Mouse (Mus musculus) spleen, adult 2 months (tissue): ENCODE data around the gene Il4i1. TPM values are rescaled to one million over a fixed set of nuclear protein-coding genes. Genes with fewer than 3 reads are reported as not detected.

Source experiments
- DNase-seq, 2 experiments: peaks; one replicate each; pipeline versions ENCODE4 v3.0.0 to v3.0.0-alpha.2; 2012 to 2021; ENCODE audit warnings: low spot score in 2 of 2, low read depth in 1 of 2
- H3K27ac ChIP-seq: fragments of 200-500 bp; 2 replicates; pipeline ENCODE4 v1.5.1; 2012; ENCODE audit warnings: low read length, inconsistent platforms; ENCODE audit not compliant: insufficient read depth
- H3K27me3 ChIP-seq: fragments of 200-500 bp; 2 replicates; pipeline ENCODE4 v1.6.1; 2012; ENCODE audit warnings: mild to moderate bottlenecking, moderate library complexity, low read length, inconsistent platforms; ENCODE audit not compliant: control insufficient read depth, insufficient read depth
- H3K36me3 ChIP-seq: fragments of 200-500 bp; 2 replicates; pipeline ENCODE4 v1.6.1; 2012; ENCODE audit warnings: mild to moderate bottlenecking, low read length, inconsistent platforms; ENCODE audit not compliant: control insufficient read depth, insufficient read depth
- H3K4me1 ChIP-seq: fragments of 200-500 bp; 2 replicates; pipeline ENCODE4 v1.6.1; 2011; ENCODE audit warnings: inconsistent platforms; ENCODE audit not compliant: control insufficient read depth, insufficient read depth, insufficient read length
- H3K4me3 ChIP-seq: fragments of 200-500 bp; 2 replicates; pipeline ENCODE4 v1.5.1; 2011; ENCODE audit warnings: mild to moderate bottlenecking, inconsistent platforms; ENCODE audit not compliant: insufficient read depth, insufficient read length; ENCODE audit errors: extremely low read depth
- CTCF ChIP-seq: fragments of 200-500 bp; IDR thresholded peaks from 2 replicates; pipeline ENCODE4 v1.5.1; 2011; ENCODE audit warnings: mild to moderate bottlenecking, inconsistent platforms; ENCODE audit not compliant: insufficient read depth, insufficient read length, insufficient replicate concordance; ENCODE audit errors: extremely low read depth
- POLR2A ChIP-seq: fragments of 200-500 bp; IDR thresholded peaks from 2 replicates; pipeline ENCODE4 v1.6.1; 2011; ENCODE audit warnings: low read depth, low read length, inconsistent platforms
- WGBS: fragments of 180-500 bp; shearing (Covaris S2); methylation state at CpG from one replicate; pipeline ENCODE4 v1.1.7; 2018; 5-methylcytosine and 5-hydroxymethylcytosine counted together
- polyA plus RNA-seq: library from polyadenylated mRNA; depleted of rRNA; stranded (reverse); fragments of >200 nt; gene quantifications from 2 replicates; pipeline ENCODE4 v1.2.3, GENCODE M21; 2012

Gene Il4i1
- polyA plus RNA-seq, 1 experiment: 175 TPM

GRCm38 (mm10) chr7:44864595-44865542, 48.7 kb downstream of the Il4i1 start:
- 81% methylated on average over 24 of the region's 24 CpGs for WGBS
- no peaks in the 10 kb centered on the region; the same call in 1 of the 2 replicates for H3K27me3 ChIP-seq
- H3K36me3 ChIP-seq: peaks cover 23% of the 10 kb centered on the region
- no peak overlapping the region for H3K4me3 ChIP-seq
- no peak for DNase-seq
- no peak overlapping the region for H3K27ac ChIP-seq
- H3K4me1 ChIP-seq: peaks cover 13% of the 10 kb centered on the region; the same call in 1 of the 2 replicates
- TF ChIP-seq CTCF (no peak), POLR2A (no peak)

GRCm38 (mm10) chr7:44866276-44867009, 50.3 kb downstream of the Il4i1 start:
- TF ChIP-seq POLR2A (no peak), CTCF (no peak)
- no peak overlapping the region for H3K27ac ChIP-seq
- no peak overlapping the region for H3K4me3 ChIP-seq
- no peak for DNase-seq
- WGBS: 54% methylated on average over 15 of the region's 15 CpGs
- H3K36me3 ChIP-seq: peaks cover 21% of the 10 kb centered on the region
- peaks cover 13% of the 10 kb centered on the region; the same call in 1 of the 2 replicates for H3K4me1 ChIP-seq
- H3K27me3 ChIP-seq: no peaks in the 10 kb centered on the region; the same call in 1 of the 2 replicates

- 85% methylated on average over 18 of the region's 19 CpGs for WGBS
- peaks cover 13% of the 10 kb centered on the region; the same call in 1 of the 2 replicates for H3K4me1 ChIP-seq
- no peak overlapping the region for H3K4me3 ChIP-seq
- no peaks in the 10 kb centered on the region; the same call in 1 of the 2 replicates for H3K27me3 ChIP-seq
- no peak for TF ChIP-seq POLR2A
- no peak for TF ChIP-seq CTCF
- peaks cover 17% of the 10 kb centered on the region for H3K36me3 ChIP-seq
- DNase-seq: no peak
- H3K27ac ChIP-seq: no peak overlapping the region
These were observed 51.0 kb downstream of the Il4i1 start for GRCm38 (mm10) chr7:44867010-44867702.

GRCm38 (mm10) chr7:44867802-44868201, 51.6 kb downstream of the Il4i1 start:
- no peak for TF ChIP-seq CTCF
- no peak for TF ChIP-seq POLR2A
- H3K27ac ChIP-seq: no peak overlapping the region
- 77% methylated on average over 9 of the region's 9 CpGs for WGBS
- DNase-seq: no peak
- H3K4me1 ChIP-seq: peaks cover 13% of the 10 kb centered on the region; the same call in 1 of the 2 replicates
- peaks cover 14% of the 10 kb centered on the region for H3K36me3 ChIP-seq
- no peak overlapping the region for H3K4me3 ChIP-seq
- no peaks in the 10 kb centered on the region; the same call in 1 of the 2 replicates for H3K27me3 ChIP-seq

GRCm38 (mm10) chr7:44868465-44868864, 52.3 kb downstream of the Il4i1 start:
- Histone ChIP-seq H3K36me3 (peaks cover 10% of the 10 kb centered on the region), H3K27ac (no peak overlapping the region), H3K4me1 (peaks cover 13% of the 10 kb centered on the region; the same call in 1 of the 2 replicates), H3K27me3 (no peaks in the 10 kb centered on the region; the same call in 1 of the 2 replicates), H3K4me3 (peak overlapping the region; percentile 60; the same call in 1 of the 2 replicates)
- WGBS: 19% methylated on average over 16 of the region's 16 CpGs
- TF ChIP-seq CTCF: no peak
- TF ChIP-seq POLR2A: no peak
- DNase-seq: no peak
